Mouse (Mus musculus) layer of hippocampus, adult 9-10 months (tissue): ENCODE measurements around the gene Sept9.

ENCODE experiments used
- DNase-seq: peaks from one replicate; pipeline ENCODE4 v3.0.0; 2022; ENCODE audit warnings: low spot score

Gene Sept9

GRCm38 (mm10) chr11:117347256-117347655 lies 147.8 kb downstream of the Sept9 start:
- no peak for DNase-seq

DNA sequence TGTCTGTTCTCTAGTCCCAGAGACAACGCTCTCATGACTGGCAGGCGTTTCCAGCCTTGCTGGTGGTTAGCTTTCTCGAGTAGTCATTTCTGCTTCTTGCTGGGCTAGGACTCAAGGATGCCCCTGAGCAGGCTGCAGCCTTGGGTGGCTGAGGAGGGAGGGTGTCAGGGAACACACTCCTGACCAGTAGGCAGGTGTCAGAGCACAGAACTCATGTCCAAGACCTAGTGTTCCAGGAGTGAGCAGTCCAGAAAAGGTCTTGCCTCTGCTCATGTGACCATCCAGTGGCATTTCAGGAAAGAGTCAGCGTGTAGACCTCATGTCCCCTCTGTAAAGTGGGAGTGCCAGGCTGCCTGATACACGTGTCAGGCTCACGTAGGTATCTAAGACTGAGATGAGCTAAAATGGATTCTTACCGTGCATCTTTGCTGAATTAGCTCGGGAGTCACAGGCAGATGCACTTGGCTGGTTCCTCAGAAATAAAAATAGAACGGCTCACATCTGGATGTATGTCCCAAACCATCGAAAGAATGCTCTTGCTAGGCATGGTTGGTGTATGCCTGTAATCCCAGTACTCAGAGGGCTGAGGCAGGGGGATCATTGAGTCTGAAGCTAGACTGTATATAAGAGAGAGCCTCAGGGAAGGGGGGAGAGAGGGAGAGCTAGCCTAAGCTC lies 149.1 kb downstream of the Sept9 start:
- DNase-seq = no peak

DNA sequence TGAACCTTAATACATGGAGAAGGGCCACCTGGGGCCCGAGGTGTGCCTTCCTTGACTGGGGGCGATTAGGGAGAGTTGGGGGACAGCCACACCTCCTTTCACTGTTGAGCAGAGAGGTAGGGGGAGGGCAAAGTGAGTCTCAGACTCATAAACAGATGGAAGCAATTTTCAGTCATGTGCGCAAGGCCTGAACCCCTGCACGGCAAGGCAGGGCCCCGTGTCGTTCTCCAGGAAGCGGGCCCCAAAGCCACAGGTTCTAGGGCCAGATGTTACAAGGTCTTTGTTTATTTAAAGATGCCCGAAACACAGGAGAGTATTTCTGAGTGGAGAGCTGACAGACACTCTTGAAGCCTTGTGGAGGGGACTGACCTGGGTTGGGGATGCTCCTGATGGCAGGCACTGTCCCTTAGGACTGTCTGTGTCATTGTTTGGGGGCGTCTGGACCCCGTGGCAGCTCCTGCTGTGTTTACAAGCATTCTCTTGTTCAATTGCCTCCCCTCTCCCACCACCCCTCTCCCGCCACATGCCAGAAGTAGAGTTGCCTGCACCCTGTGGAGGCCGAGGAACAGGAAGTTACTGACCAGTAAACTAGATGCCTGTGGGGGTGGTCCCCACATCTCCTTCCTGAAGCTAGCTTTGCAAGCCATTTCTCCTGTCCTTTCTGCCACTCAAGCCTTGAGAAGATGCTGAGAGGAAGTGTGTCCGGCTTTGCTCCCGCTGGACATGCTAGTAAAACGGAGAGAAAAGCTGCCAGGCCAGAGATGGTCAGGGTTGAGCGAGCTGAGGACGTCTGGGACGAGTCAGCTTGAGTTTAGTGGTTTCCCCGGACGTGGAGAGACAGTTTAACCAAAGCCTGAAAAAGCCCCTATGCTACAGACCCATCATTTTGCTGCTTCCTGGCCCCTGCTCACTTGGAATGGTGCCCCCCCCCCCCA lies 150.2 kb downstream of the Sept9 start:
- DNase-seq = no peak

DNA sequence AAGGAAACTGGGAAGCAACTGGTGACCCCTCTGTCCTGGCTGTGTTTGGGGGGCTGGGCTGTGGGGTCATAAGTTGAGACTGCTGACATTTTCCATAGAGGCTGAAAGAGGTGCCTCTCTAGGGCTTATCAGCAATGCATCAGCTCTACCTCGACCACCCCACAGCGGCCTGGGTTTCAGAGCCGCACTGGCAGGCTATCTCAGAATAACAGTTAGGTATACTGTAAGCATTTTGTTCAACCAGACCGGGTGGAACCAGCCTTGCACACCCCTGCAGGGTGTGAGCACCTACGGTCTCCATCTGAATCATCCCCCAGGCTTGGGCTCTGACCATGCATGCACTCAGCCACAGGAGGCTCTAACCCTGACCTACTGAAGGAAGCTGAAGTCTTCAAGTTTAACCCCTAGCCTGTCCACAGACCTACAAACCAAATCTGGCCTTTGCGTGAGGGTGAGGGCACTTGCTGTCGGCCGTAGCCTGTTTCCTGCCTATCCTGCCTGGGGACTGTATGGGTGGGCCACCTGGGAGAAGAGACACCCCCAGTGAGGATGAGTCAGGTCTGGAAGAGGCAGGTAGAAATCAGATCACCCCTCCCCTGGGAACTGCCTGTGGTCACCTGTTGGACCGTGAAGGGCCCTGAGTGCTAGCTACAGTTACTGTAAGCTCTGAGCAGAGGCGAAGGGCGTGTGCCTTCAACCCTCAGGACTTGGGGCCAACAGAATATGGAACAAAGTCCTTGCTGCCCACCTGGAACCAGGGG lies 151.2 kb downstream of the Sept9 start:
- DNase-seq = no peak

DNA sequence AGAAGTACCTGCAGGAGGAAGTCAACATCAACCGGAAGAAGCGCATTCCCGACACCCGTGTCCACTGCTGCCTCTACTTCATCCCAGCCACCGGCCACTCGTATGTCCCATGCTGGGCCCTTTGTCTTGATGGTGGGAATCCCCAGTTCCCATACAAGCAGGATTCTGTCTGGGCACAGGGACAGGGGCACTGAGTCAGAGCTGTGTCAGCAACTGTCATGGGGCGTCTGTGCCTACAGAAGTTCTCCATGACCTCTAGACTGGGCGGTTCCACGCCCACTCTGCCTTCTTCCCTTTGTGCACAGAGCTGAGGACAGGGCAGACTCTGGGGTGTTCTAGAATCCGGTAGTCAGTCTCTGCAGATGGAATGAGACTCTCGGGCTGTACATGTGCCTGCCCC lies 153.7 kb downstream of the Sept9 start:
- DNase-seq = no peak

- DNase-seq = no peak
Observed at GRCm38 (mm10) chr11:117354107-117354506, 154.6 kb downstream of the Sept9 start.

GRCm38 (mm10) chr11:117356937-117357336 lies 157.5 kb downstream of the Sept9 start:
- no peak for DNase-seq

- DNase-seq = peak; percentile 97
Observed at GRCm38 (mm10) chr11:117357916-117358639, 158.6 kb downstream of the Sept9 start.

- no peak for DNase-seq
Observed at GRCm38 (mm10) chr11:117359161-117359560, 159.7 kb downstream of the Sept9 start.

DNA sequence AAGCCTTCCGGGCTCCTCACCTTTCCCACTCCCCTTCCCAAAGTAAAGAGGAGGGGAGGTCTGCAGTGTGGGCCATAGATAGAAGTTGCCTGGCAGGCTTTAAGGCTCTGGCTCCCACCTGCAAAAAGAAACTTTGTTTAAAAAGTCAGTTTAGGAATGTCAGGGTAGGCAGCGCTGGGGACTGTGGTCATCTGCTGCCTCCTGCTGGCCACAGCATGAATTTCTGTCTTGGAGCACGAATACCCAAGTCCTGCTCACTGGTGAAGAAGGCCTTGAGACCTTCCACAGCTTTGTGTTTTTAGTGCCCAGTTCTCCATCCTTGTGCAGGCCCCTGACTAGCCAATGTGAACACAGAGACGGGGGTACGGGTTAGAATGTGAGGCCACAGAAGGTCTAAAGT lies 160.4 kb downstream of the Sept9 start:
- peak; percentile 36 for DNase-seq

DNA sequence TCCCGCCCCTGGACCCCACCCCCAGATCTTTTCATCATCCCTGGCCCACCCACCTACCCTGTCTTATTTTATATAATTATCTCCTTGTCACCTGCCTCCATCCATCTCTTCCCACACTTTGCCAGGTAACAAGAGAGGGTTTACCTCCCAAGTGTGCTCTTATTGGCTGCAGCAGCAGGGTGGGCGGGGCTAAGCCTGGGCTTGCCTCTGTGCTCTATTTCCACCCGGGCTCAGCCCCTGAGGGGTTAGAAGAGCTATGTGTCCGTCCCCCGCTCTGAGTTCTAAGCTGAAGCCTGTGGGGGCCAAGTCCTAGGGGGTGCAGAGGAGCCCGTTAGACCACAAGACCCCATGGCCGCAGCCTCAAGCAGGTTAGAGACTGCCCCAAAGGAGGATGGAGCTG lies 161.1 kb downstream of the Sept9 start:
- DNase-seq = no peak

- no peak for DNase-seq
Observed at GRCm38 (mm10) chr11:117362307-117362706, 162.8 kb downstream of the Sept9 start.

DNA sequence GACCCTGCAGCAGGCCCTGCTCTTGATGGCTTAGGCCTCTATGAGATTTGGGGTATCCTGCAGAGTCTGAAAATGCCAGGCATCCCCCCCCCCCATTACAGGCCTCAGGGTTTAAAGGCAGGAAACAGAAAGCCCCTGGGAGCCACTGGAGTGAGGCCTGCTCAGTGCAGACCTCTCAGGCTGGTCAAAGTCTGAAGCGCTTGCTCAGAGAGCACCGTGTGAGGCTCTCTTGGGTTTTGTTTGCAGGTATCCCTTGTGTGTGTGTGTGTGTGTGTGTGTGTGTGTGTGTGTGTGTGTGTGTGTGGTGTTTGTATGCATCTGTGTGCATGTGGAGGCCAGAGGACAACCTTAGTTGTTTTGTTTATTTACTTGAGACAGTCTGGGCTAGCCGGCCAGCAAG lies 164.5 kb downstream of the Sept9 start:
- no peak for DNase-seq

DNA sequence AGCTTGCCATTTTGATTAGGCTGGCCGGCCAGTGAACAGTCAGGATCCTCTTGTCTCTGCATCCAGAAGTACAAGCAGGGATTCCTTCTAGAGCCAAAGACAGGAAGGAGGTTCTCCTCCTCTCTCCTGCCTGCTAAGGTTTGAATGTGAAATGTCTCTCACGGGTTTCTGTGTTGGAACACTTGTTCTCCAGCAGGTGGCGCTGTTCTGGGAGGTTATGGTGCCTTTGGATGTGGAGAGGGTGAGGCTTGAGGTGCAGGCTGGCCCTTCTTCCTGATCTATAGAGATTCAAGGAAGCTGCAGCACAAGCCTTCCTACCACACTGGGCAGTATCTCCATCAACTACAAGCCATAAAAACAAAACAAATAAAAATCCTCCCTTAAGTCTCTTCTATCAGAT lies 167.0 kb downstream of the Sept9 start:
- no peak for DNase-seq

GRCm38 (mm10) chr11:117366861-117367357 lies 167.4 kb downstream of the Sept9 start:
- DNase-seq = no peak

GRCm38 (mm10) chr11:117367937-117368336 lies 168.5 kb downstream of the Sept9 start:
- DNase-seq = no peak

- DNase-seq = no peak
Observed at GRCm38 (mm10) chr11:117369347-117369746, 169.9 kb downstream of the Sept9 start.

- DNase-seq = no peak
Observed at GRCm38 (mm10) chr11:117370262-117370850, 170.9 kb downstream of the Sept9 start.

- DNase-seq = no peak
Observed at GRCm38 (mm10) chr11:117372537-117372936, 173.1 kb downstream of the Sept9 start.

DNA sequence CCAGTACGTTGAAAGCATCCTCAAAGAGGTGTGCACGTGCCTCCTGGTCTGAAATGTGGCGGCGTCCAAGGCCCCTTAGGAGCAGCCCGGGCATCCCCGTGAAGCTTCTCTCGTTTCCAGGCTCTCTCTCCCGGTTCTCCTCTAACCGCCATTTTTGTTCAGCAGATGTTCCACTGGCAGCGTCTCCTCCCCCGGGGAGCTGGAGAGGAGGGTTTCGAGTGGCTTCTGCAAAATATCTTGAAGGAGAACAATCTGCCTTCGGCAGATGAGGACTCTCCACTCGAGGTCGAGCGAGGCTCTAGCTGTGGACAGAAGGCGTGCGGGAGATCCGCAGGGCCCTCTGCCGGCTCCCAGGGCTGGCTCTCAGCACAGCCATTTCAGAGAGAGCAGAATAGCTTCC lies 173.7 kb downstream of the Sept9 start:
- no peak for DNase-seq

GRCm38 (mm10) chr11:117373870-117374269 lies 174.4 kb downstream of the Sept9 start:
- no peak for DNase-seq
